Mouse (Mus musculus) urinary bladder, postnatal 25 days (tissue): Measurements from ENCODE around the gene Wdr62.

Experiments
- DNase-seq: peaks from one replicate; pipeline ENCODE4 v3.0.0; 2022; ENCODE audit warnings: low spot score

Gene Wdr62

GRCm38 (mm10) chr7:30306083-30306779 lies 26.0 kb upstream of the Wdr62 start:
- no peak for DNase-seq

- DNase-seq: no peak
These were observed 20.7 kb upstream of the Wdr62 start for GRCm38 (mm10) chr7:30300914-30301313.

GRCm38 (mm10) chr7:30297266-30297665 lies 17.0 kb upstream of the Wdr62 start:
- DNase-seq: no peak

- no peak for DNase-seq
These were observed 16.6 kb upstream of the Wdr62 start for GRCm38 (mm10) chr7:30296816-30297215.

GRCm38 (mm10) chr7:30295103-30295502 lies 14.9 kb upstream of the Wdr62 start:
- no peak for DNase-seq

GRCm38 (mm10) chr7:30294296-30294695 lies 14.1 kb upstream of the Wdr62 start:
- no peak for DNase-seq

- no peak for DNase-seq
These were observed 13.6 kb upstream of the Wdr62 start for GRCm38 (mm10) chr7:30293795-30294194.

GRCm38 (mm10) chr7:30291215-30292131 lies 11.3 kb upstream of the Wdr62 start, which contains the start of gene Clip3:
TSS of gene Clip3 (plus strand) at chr7:30291728.
- peak; percentile 56 for DNase-seq

- no peak for DNase-seq
These were observed 9.6 kb upstream of the Wdr62 start for GRCm38 (mm10) chr7:30289714-30290399.

- DNase-seq: no peak
These were observed 9.0 kb upstream of the Wdr62 start for GRCm38 (mm10) chr7:30289071-30289713.

GRCm38 (mm10) chr7:30288046-30288445 lies 7.8 kb upstream of the Wdr62 start:
- no peak for DNase-seq

- no peak for DNase-seq
These were observed 6.6 kb upstream of the Wdr62 start for GRCm38 (mm10) chr7:30286701-30287410.

GRCm38 (mm10) chr7:30282740-30283139 lies 2.5 kb upstream of the Wdr62 start:
- DNase-seq: no peak

- DNase-seq: no peak
These were observed 1.3 kb upstream of the Wdr62 start for GRCm38 (mm10) chr7:30281522-30281921.

- DNase-seq: peak; percentile 72
These were observed 485 bp upstream of the Wdr62 start for GRCm38 (mm10) chr7:30280670-30281138.

- no peak for DNase-seq
These were observed 683 bp downstream of the Wdr62 start for GRCm38 (mm10) chr7:30279536-30279935.

- no peak for DNase-seq
These were observed 1.3 kb downstream of the Wdr62 start for GRCm38 (mm10) chr7:30278911-30279310.

GRCm38 (mm10) chr7:30274383-30274782 lies 5.8 kb downstream of the Wdr62 start:
- DNase-seq: no peak

GRCm38 (mm10) chr7:30269641-30270040 lies 10.6 kb downstream of the Wdr62 start:
- DNase-seq: no peak

- no peak for DNase-seq
These were observed 13.4 kb downstream of the Wdr62 start for GRCm38 (mm10) chr7:30266780-30267179.

GRCm38 (mm10) chr7:30265935-30266334 lies 14.3 kb downstream of the Wdr62 start:
- DNase-seq: no peak
